Mouse (Mus musculus): ENCODE data around the gene Znrd1. TPM values are rescaled to one million over a fixed set of nuclear protein-coding genes. Genes with fewer than 3 reads are reported as not detected.
A peak's percentile ranks its signal among the peaks of the same experiment; 100 is the strongest.

The Znrd1 gene
- polyA plus RNA-seq, 1 experiment: 79.6 TPM

DNA sequence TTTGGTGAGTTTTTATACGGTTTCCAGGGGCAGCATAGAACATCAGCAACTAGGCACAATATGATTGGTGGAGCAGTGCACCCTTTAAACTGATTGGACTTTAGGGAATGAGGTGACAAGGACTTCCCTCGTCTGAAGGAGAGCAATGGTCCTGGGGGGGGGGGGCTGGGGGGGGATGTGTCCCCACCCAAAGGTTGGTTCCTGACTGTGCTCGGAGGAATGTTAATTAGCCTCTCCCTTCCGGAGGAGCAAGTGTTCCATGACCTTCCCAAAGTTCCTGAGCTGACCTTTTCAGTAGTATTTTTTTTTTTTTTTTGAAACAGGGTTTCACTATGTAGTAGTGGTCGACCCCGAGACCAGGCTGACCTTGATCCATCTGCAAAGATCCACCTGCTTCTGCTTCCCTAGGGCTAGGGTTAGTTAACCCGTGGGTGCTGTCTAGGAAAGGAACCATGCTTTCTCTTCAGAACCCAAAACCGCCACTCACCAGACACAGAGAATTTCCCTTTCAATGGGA, 15.0 kb upstream of the Znrd1 start:
- H3K9ac ChIP-seq (ENCODE audit: low read depth, poor library complexity, severe bottlenecking): peak overlapping the region; percentile 79
- peak; percentile 96 for TF ChIP-seq EP300 (IDR thresholded peaks at IDR 0.05; ENCODE audit: insufficient read depth, low read depth, low read length)
- no peak for TF ChIP-seq CTCF (IDR thresholded peaks at IDR 0.05; ENCODE audit: low read depth, low read length)
- no peaks in the 10 kb centered on the region for H3K9me3 ChIP-seq (replicated peaks; ENCODE audit: control insufficient read depth, insufficient read depth, low read length, poor library complexity, severe bottlenecking)
- no peak overlapping the region for H3K4me3 ChIP-seq (ENCODE audit: low read depth, low read length)
- peak overlapping the region; percentile 99 for H3K27ac ChIP-seq (ENCODE audit: insufficient read depth, low read length)
- H3K27me3 ChIP-seq (ENCODE audit: control insufficient read depth, insufficient read depth, low read length, poor library complexity, severe bottlenecking): no peaks in the 10 kb centered on the region
- peaks cover 7% of the 10 kb centered on the region for H3K36me3 ChIP-seq (ENCODE audit: control insufficient read depth, insufficient read depth, low read length, poor library complexity, severe bottlenecking)
- peaks cover 8% of the 10 kb centered on the region for H3K4me1 ChIP-seq (ENCODE audit: control insufficient read depth, insufficient read depth, low read length)

GRCm38 (mm10) chr17:36972791-36973190, 14.4 kb upstream of the Znrd1 start:
- H3K9me3 ChIP-seq (replicated peaks; ENCODE audit: control insufficient read depth, insufficient read depth, low read length, poor library complexity, severe bottlenecking): no peaks in the 10 kb centered on the region
- H3K36me3 ChIP-seq (ENCODE audit: control insufficient read depth, insufficient read depth, low read length, poor library complexity, severe bottlenecking): peaks cover 9% of the 10 kb centered on the region
- TF ChIP-seq POLR2A (IDR thresholded peaks at IDR 0.05; ENCODE audit: insufficient read depth, low read length): peak; percentile 43
- no peak for TF ChIP-seq EP300 (IDR thresholded peaks at IDR 0.05; ENCODE audit: insufficient read depth, low read depth, low read length)
- H3K4me1 ChIP-seq (ENCODE audit: control insufficient read depth, insufficient read depth, low read length): peaks cover 6% of the 10 kb centered on the region
- no peak overlapping the region for H3K4me3 ChIP-seq (ENCODE audit: low read depth, low read length)
- peak overlapping the region; percentile 99 for H3K27ac ChIP-seq (ENCODE audit: insufficient read depth, low read length)
- H3K9ac ChIP-seq (ENCODE audit: low read depth, poor library complexity, severe bottlenecking): peak overlapping the region; percentile 74
- H3K27me3 ChIP-seq (ENCODE audit: control insufficient read depth, insufficient read depth, low read length, poor library complexity, severe bottlenecking): no peaks in the 10 kb centered on the region

- Histone ChIP-seq H3K4me1 (ENCODE audit: control insufficient read depth, insufficient read depth, low read length) (peaks cover 5% of the 10 kb centered on the region), H3K9ac (ENCODE audit: low read depth, poor library complexity, severe bottlenecking) (peak overlapping the region; percentile 74), H3K27me3 (ENCODE audit: control insufficient read depth, insufficient read depth, low read length, poor library complexity, severe bottlenecking) (no peaks in the 10 kb centered on the region), H3K27ac (ENCODE audit: insufficient read depth, low read length) (peak overlapping the region; percentile 81), H3K9me3 (replicated peaks; ENCODE audit: control insufficient read depth, insufficient read depth, low read length, poor library complexity, severe bottlenecking) (no peaks in the 10 kb centered on the region), H3K4me3 (ENCODE audit: low read depth, low read length) (peak overlapping the region; percentile 73), H3K36me3 (ENCODE audit: control insufficient read depth, insufficient read depth, low read length, poor library complexity, severe bottlenecking) (peaks cover 18% of the 10 kb centered on the region)
- TF ChIP-seq EP300 (IDR thresholded peaks at IDR 0.05; ENCODE audit: insufficient read depth, low read depth, low read length) (no peak), POLR2A (IDR thresholded peaks at IDR 0.05; ENCODE audit: insufficient read depth, low read length) (no peak), CTCF (IDR thresholded peaks at IDR 0.05; ENCODE audit: low read depth, low read length) (no peak)
These were observed 13.0 kb upstream of the Znrd1 start for GRCm38 (mm10) chr17:36971172-36971850.

DNA sequence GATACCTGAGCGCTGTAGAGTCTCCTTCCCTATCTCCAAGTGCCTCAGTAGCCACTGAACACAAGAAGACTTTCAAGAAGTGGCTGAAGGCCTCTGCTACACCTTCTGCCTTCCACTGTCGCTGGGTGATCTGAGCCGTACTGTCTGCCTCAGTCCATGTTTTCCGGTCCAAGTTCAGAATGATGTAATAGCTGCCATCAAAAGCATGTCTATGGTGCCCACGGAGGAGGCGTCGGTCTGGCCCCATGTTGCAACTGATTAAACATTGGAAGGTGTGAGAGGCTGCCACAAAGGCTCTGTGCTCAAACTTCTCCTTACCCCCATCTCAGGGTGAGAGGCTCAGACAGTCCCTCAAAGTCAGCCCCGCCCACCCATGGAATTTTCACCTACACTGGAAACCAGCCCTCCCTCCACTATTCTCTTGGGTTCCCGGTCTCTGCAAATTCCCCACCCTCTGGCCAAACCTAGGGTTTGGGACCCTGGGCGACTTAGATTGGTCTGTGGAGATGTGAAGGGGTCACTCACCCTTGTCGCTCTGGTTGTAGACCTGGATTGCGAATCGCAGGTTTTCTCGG, 12.0 kb upstream of the Znrd1 start:
- Histone ChIP-seq H3K9me3 (replicated peaks; ENCODE audit: control insufficient read depth, insufficient read depth, low read length, poor library complexity, severe bottlenecking) (no peaks in the 10 kb centered on the region), H3K4me1 (ENCODE audit: control insufficient read depth, insufficient read depth, low read length) (peaks cover 3% of the 10 kb centered on the region), H3K36me3 (ENCODE audit: control insufficient read depth, insufficient read depth, low read length, poor library complexity, severe bottlenecking) (peaks cover 20% of the 10 kb centered on the region), H3K9ac (ENCODE audit: low read depth, poor library complexity, severe bottlenecking) (peak overlapping the region; percentile 74), H3K4me3 (ENCODE audit: low read depth, low read length) (peak overlapping the region; percentile 73), H3K27me3 (ENCODE audit: control insufficient read depth, insufficient read depth, low read length, poor library complexity, severe bottlenecking) (no peaks in the 10 kb centered on the region), H3K27ac (ENCODE audit: insufficient read depth, low read length) (peak overlapping the region; percentile 82)
- no peak for TF ChIP-seq EP300 (IDR thresholded peaks at IDR 0.05; ENCODE audit: insufficient read depth, low read depth, low read length)
- TF ChIP-seq CTCF (IDR thresholded peaks at IDR 0.05; ENCODE audit: low read depth, low read length): no peak
- TF ChIP-seq POLR2A (IDR thresholded peaks at IDR 0.05; ENCODE audit: insufficient read depth, low read length): no peak

GRCm38 (mm10) chr17:36966875-36967274, 8.5 kb upstream of the Znrd1 start:
- Histone ChIP-seq H3K36me3 (ENCODE audit: control insufficient read depth, insufficient read depth, low read length, poor library complexity, severe bottlenecking) (peaks cover 30% of the 10 kb centered on the region), H3K4me1 (ENCODE audit: control insufficient read depth, insufficient read depth, low read length) (no peaks in the 10 kb centered on the region), H3K27ac (ENCODE audit: insufficient read depth, low read length) (no peak overlapping the region), H3K9ac (ENCODE audit: low read depth, poor library complexity, severe bottlenecking) (no peak overlapping the region), H3K9me3 (replicated peaks; ENCODE audit: control insufficient read depth, insufficient read depth, low read length, poor library complexity, severe bottlenecking) (peaks cover 2% of the 10 kb centered on the region; the same call in 1 of the 2 replicates), H3K27me3 (ENCODE audit: control insufficient read depth, insufficient read depth, low read length, poor library complexity, severe bottlenecking) (no peaks in the 10 kb centered on the region), H3K4me3 (ENCODE audit: low read depth, low read length) (no peak overlapping the region)
- TF ChIP-seq EP300 (IDR thresholded peaks at IDR 0.05; ENCODE audit: insufficient read depth, low read depth, low read length) (no peak), CTCF (IDR thresholded peaks at IDR 0.05; ENCODE audit: low read depth, low read length) (no peak), POLR2A (IDR thresholded peaks at IDR 0.05; ENCODE audit: insufficient read depth, low read length) (no peak)

DNA sequence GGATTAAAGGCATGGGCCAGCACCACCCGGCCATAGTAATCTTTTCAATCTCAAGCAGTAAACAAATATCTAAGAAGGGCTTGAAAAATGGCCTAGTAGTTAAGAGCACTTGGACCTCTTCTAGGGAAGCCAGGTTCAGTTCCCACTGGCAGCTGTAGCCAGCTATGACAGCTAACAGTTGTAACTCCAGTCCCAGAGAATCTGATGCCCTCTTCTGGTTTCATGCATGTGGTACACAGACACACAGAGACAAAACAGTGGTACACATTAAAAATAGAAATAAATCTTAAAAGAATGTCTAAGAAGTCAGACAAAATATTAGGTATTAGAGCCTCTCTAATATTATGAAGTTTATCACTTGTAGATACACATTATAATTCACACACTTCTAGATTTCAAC, 2.8 kb upstream of the Znrd1 start:
- no peak overlapping the region for H3K9ac ChIP-seq (ENCODE audit: low read depth, poor library complexity, severe bottlenecking)
- peaks cover 14% of the 10 kb centered on the region; the same call in 1 of the 2 replicates for H3K36me3 ChIP-seq (ENCODE audit: control insufficient read depth, insufficient read depth, low read length, poor library complexity, severe bottlenecking)
- H3K9me3 ChIP-seq (replicated peaks; ENCODE audit: control insufficient read depth, insufficient read depth, low read length, poor library complexity, severe bottlenecking): peaks cover 2% of the 10 kb centered on the region; the same call in 1 of the 2 replicates
- no peaks in the 10 kb centered on the region for H3K4me1 ChIP-seq (ENCODE audit: control insufficient read depth, insufficient read depth, low read length)
- no peak overlapping the region for H3K4me3 ChIP-seq (ENCODE audit: low read depth, low read length)
- TF ChIP-seq POLR2A (IDR thresholded peaks at IDR 0.05; ENCODE audit: insufficient read depth, low read length): no peak
- TF ChIP-seq CTCF (IDR thresholded peaks at IDR 0.05; ENCODE audit: low read depth, low read length): no peak
- no peak for TF ChIP-seq EP300 (IDR thresholded peaks at IDR 0.05; ENCODE audit: insufficient read depth, low read depth, low read length)
- no peaks in the 10 kb centered on the region for H3K27me3 ChIP-seq (ENCODE audit: control insufficient read depth, insufficient read depth, low read length, poor library complexity, severe bottlenecking)
- no peak overlapping the region for H3K27ac ChIP-seq (ENCODE audit: insufficient read depth, low read length)
